Mouse (Mus musculus) liver, embryonic 14.5 days (tissue): ENCODE data around the gene Clrn2. TPM values are rescaled to one million over a fixed set of nuclear protein-coding genes. Genes with fewer than 3 reads are reported as not detected.

Source experiments
- ATAC-seq: fragments of 200-750 bp; cut with Nextera tagmentation; 2 replicates; pipeline ENCODE4 v1.8.0; 2017; ENCODE audit warnings: moderate number of reproducible peaks, mild to moderate bottlenecking, moderate library complexity; ENCODE audit not compliant: insufficient read depth
- DNase-seq, 3 experiments: peaks; one replicate each; pipeline ENCODE4 v3.0.0-alpha.2; 2012 to 2013; ENCODE audit warnings: low read depth in 3 of 3, low spot score in 3 of 3
- H3K27ac ChIP-seq: fragments of 300-500 bp; sonication (generic); 2 replicates; pipeline ENCODE4 v1.5.1; 2014; ENCODE audit warnings: moderate library complexity, mild to moderate bottlenecking, control low read depth, inconsistent platforms
- H3K27me3 ChIP-seq: fragments of 300-500 bp; sonication (generic); 2 replicates; pipeline ENCODE4 v1.6.1; 2014; ENCODE audit warnings: mild to moderate bottlenecking, low read length, moderate library complexity; ENCODE audit not compliant: control insufficient read depth, insufficient read depth
- H3K36me3 ChIP-seq: fragments of 300-500 bp; sonication (generic); replicated peaks from 2 replicates; pipeline ENCODE4 v1.6.1; 2014; ENCODE audit warnings: low read depth; ENCODE audit not compliant: control insufficient read depth, insufficient read depth
- H3K4me1 ChIP-seq, 2 experiments: fragments of 200-500 bp in 1 of 2; fragments of 300-500 bp in 1 of 2; sonication (generic) in 1 of 2; replicated peaks; 2 replicates each; pipeline ENCODE4 v1.6.1; 2012 to 2014; ENCODE audit warnings: antibody characterized with exemption in 1 of 2, inconsistent platforms in 1 of 2, low read length in 1 of 2; ENCODE audit not compliant: control insufficient read depth in 2 of 2, insufficient read depth in 2 of 2
- H3K4me2 ChIP-seq: fragments of 300-500 bp; sonication (generic); 2 replicates; pipeline ENCODE4 v1.6.1; 2014; ENCODE audit warnings: low read depth, mild to moderate bottlenecking, control low read depth, moderate library complexity
- H3K4me3 ChIP-seq, 2 experiments: fragments of 200-500 bp in 1 of 2; fragments of 300-500 bp in 1 of 2; sonication (generic) in 1 of 2; 2 replicates each; pipeline ENCODE4 v1.5.1; 2012 to 2014; ENCODE audit warnings: low read depth in 2 of 2, low read length in 2 of 2, mild to moderate bottlenecking in 2 of 2, control low read depth in 1 of 2, inconsistent platforms in 1 of 2, moderate library complexity in 1 of 2; ENCODE audit not compliant: insufficient read depth in 1 of 2
- H3K9ac ChIP-seq: fragments of 300-500 bp; sonication (generic); replicated peaks from 2 replicates; pipeline ENCODE4 v1.6.1; 2014; ENCODE audit warnings: mild to moderate bottlenecking, control low read depth, moderate library complexity
- H3K9me3 ChIP-seq: fragments of 300-500 bp; sonication (generic); 2 replicates; pipeline ENCODE4 v1.6.1; 2016; ENCODE audit warnings: low read length, mixed read lengths; ENCODE audit not compliant: control insufficient read depth
- CTCF ChIP-seq: IDR thresholded peaks from 2 replicates; pipeline ENCODE4 v1.5.1; 2016; ENCODE audit warnings: antibody characterized with exemption, low read depth, control low read depth
- EP300 ChIP-seq: IDR thresholded peaks from 2 replicates; pipeline ENCODE4 v1.6.1; 2016; ENCODE audit warnings: antibody characterized with exemption, low read depth
- WGBS: fragments of 180-500 bp; shearing (Covaris S2); extraction: QIAGEN DNeasy Blood & Tissue Kit; methylation state at CpG from one replicate; pipeline ENCODE4 v1.1.7; 2014; ENCODE audit not compliant: insufficient replicate concordance; 5-methylcytosine and 5-hydroxymethylcytosine counted together
- polyA plus RNA-seq, 2 experiments: library from polyadenylated mRNA; depleted of rRNA in 1 of 2; stranded (reverse) in 1 of 2; unstranded in 1 of 2; fragments of >200 nt; fragmentation: Nextera tagmentation in 1 of 2; extraction: Ambion mirVana in 1 of 2; gene quantifications; 2 replicates each; pipeline versions ENCODE4 v1.2.1 to v1.2.3; 2012 to 2014

Clrn2 gene
- polyA plus RNA-seq, 2 experiments, result not detected

- H3K9me3 ChIP-seq, result no peaks in the 10 kb centered on the region
- DNase-seq, result no peak
- H3K4me2 ChIP-seq, result no peak overlapping the region
- no peak overlapping the region; the same call in 1 of the 2 replicates for H3K9ac ChIP-seq
- no peak overlapping the region for H3K27ac ChIP-seq
- H3K4me1 ChIP-seq, result peaks cover 0 to 5% of the 10 kb centered on the region in 2 experiments; a peak in 1 of 4 replicates
- peaks cover under 1% of the 10 kb centered on the region; the same call in 1 of the 2 replicates for H3K36me3 ChIP-seq
- H3K27me3 ChIP-seq, result no peaks in the 10 kb centered on the region; the same call in 1 of the 2 replicates
- H3K4me3 ChIP-seq, result no peak overlapping the region
- ATAC-seq, result no peak
- TF ChIP-seq EP300 (no peak), CTCF (no peak)
- 66% methylated on average over 3 of the region's 3 CpGs for WGBS
Measured at GRCm38 (mm10) chr5:45495429-45495975, 42.0 kb downstream of the Clrn2 start.

- Histone ChIP-seq H3K9me3 (no peaks in the 10 kb centered on the region), H3K4me1 (peaks cover 0 to 5% of the 10 kb centered on the region in 2 experiments; a peak in 1 of 4 replicates), H3K27me3 (no peaks in the 10 kb centered on the region; the same call in 1 of the 2 replicates), H3K36me3 (peaks cover 5% of the 10 kb centered on the region; the same call in 1 of the 2 replicates), H3K27ac (no peak overlapping the region), H3K4me2 (no peak overlapping the region), H3K4me3 (no peak overlapping the region), H3K9ac (no peak overlapping the region; the same call in 1 of the 2 replicates)
- DNase-seq (no peak), ATAC-seq (no peak)
- no peak for TF ChIP-seq EP300
- no peak for TF ChIP-seq CTCF
Measured at GRCm38 (mm10) chr5:45496042-45496441, 42.5 kb downstream of the Clrn2 start.

DNA sequence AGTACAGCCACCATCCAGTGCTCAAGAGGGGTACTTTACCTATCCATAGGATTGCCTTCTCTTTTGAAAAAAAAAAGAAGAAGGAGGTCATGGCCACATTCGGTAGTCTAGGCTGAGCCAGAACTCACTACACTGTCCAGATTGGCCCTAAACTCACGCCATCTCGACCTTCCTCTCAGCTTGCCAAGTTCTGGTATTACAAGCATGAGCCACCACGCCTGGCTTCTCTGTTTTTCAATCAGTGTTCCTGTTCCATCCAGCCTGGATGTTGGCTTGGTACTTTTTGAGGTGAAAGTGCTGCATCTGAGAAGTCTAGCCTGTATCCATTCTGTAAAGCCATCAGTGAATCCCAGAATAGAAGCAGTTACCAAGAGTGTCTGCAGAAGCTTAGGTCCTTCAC, 42.9 kb downstream of the Clrn2 start:
- TF ChIP-seq CTCF, result no peak
- TF ChIP-seq EP300, result no peak
- no peak overlapping the region for H3K27ac ChIP-seq
- no peak overlapping the region for H3K4me3 ChIP-seq
- H3K9ac ChIP-seq, result no peak overlapping the region
- no peaks in the 10 kb centered on the region; the same call in 1 of the 2 replicates for H3K27me3 ChIP-seq
- DNase-seq (no peak), ATAC-seq (no peak)
- H3K36me3 ChIP-seq, result peaks cover 5% of the 10 kb centered on the region; the same call in 1 of the 2 replicates
- no peak overlapping the region for H3K4me2 ChIP-seq
- peaks cover 0 to 5% of the 10 kb centered on the region in 2 experiments; a peak in 1 of 4 replicates for H3K4me1 ChIP-seq
- WGBS, result 74% methylated on average over 4 of the region's 4 CpGs
- H3K9me3 ChIP-seq, result no peaks in the 10 kb centered on the region

- Histone ChIP-seq H3K36me3 (peaks cover 5% of the 10 kb centered on the region; the same call in 1 of the 2 replicates), H3K27me3 (no peaks in the 10 kb centered on the region; the same call in 1 of the 2 replicates), H3K27ac (no peak overlapping the region), H3K9ac (no peak overlapping the region), H3K9me3 (no peaks in the 10 kb centered on the region), H3K4me2 (no peak overlapping the region), H3K4me1 (peaks cover 0 to 5% of the 10 kb centered on the region in 2 experiments; a peak in 1 of 4 replicates), H3K4me3 (no peak overlapping the region)
- WGBS, result 73% methylated on average over 12 of the region's 12 CpGs
- TF ChIP-seq CTCF (no peak), EP300 (no peak)
- no peak for ATAC-seq
- DNase-seq, result no peak
Measured at GRCm38 (mm10) chr5:45496930-45497550, 43.5 kb downstream of the Clrn2 start.

GRCm38 (mm10) chr5:45497564-45497963, 44.0 kb downstream of the Clrn2 start:
- Histone ChIP-seq H3K4me2 (no peak overlapping the region), H3K27me3 (no peaks in the 10 kb centered on the region; the same call in 1 of the 2 replicates), H3K4me3 (no peak overlapping the region), H3K36me3 (peaks cover 5% of the 10 kb centered on the region; the same call in 1 of the 2 replicates), H3K9me3 (no peaks in the 10 kb centered on the region), H3K27ac (no peak overlapping the region), H3K4me1 (peaks cover 0 to 5% of the 10 kb centered on the region in 2 experiments; a peak in 1 of 4 replicates), H3K9ac (no peak overlapping the region)
- no peak for DNase-seq
- 64% methylated on average over 5 of the region's 5 CpGs for WGBS
- TF ChIP-seq CTCF (no peak), EP300 (no peak)
- ATAC-seq, result no peak
